Mouse (Mus musculus): ENCODE data around the gene Fosl1. TPM values are rescaled to one million over a fixed set of nuclear protein-coding genes. Genes with fewer than 3 reads are reported as not detected.

Fosl1 gene
- polyA plus RNA-seq, 1 experiment from 2014 or later, result not detected

DNA sequence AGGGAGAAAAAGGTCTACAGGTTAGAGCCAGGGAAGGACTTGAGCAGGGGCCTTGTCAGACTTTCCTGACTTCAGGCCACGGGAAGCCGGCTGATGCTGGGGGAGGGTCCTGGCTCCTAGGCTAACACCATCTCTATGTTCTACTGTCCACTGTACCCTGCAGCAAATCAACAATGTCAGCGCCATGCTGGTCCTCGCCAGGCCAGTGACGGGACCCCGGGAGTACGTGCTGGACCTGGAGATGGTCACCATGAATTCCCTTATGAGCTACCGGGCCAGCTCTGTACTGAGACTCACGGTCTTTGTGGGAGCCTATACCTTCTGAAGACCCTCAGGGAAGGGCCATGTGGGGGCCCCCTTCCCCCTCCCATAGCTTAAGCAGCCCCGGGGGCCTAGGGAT lies 34.1 kb downstream of the Fosl1 start:
- Histone ChIP-seq H3K27ac (ENCODE audit: low read depth, low read length) (no peak overlapping the region), H3K27me3 (replicated peaks; ENCODE audit: control insufficient read depth, insufficient read depth, low read length) (no peaks in the 10 kb centered on the region), H3K4me3 (ENCODE audit: low read length) (no peak overlapping the region), H3K4me1 (ENCODE audit: control insufficient read depth, insufficient read depth, low read depth, low read length) (no peaks in the 10 kb centered on the region), H3K9me3 (ENCODE audit: control insufficient read depth, low read length) (no peaks in the 10 kb centered on the region), H3K9ac (ENCODE audit: low read depth, low read length) (no peak overlapping the region), H3K36me3 (ENCODE audit: control insufficient read depth, insufficient read depth, low read length) (peaks cover 21% of the 10 kb centered on the region), H3K4me2 (ENCODE audit: low read length) (no peak overlapping the region)
- ATAC-seq, result no peak
- WGBS, result 92% methylated on average over 10 of the region's 10 CpGs

DNA sequence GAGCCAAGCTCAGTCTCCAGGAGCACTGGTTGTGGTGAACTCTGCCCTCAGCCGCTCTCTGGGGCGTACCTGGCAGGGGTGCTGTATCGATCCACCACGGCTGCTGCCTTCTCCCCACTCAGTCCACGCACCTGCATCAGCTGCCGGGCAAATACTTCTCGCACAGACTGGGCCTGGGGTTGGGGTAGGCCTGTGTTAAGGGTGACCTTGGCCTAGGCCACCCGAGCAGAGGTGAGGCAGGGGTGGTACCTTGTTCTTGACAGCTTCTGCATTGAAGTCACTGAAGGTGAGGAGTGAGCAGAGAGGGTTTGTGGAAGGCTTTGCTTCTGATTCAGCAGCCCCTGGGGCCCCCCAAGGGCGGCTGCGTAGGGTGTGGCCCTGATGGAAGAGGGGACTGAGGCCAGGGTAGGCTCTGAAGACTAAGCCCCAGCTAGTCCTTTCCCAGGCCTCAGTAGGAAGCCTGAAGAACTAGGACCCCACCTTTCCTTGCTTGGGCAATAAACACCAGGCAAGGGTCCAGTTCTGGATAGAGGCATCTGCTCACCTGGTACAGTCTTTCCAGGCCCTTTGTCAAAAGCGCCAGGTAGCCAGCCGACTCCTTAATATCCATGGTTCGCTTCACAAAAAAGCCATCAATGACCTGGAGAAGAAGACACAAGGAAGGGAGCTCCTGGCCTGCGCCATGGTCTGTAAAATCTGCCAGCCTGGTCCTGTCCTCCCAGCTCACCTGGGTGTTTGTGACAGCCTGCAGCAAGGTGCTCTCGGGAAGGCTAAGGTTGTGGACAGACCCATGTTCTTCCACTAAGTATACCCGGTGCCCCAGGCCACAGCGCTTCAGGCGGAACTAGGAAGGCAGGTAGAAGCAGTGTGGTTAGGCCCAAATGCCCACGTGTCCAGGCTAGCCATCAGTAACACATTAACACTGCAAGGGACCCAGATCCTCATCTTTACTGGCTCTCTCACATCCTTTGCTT lies 36.3 kb downstream of the Fosl1 start:
- H3K9ac ChIP-seq (ENCODE audit: low read depth, low read length), result no peak overlapping the region
- no peaks in the 10 kb centered on the region for H3K27me3 ChIP-seq (replicated peaks; ENCODE audit: control insufficient read depth, insufficient read depth, low read length)
- WGBS, result 95% methylated on average over 19 of the region's 19 CpGs
- no peak overlapping the region for H3K4me2 ChIP-seq (ENCODE audit: low read length)
- no peaks in the 10 kb centered on the region for H3K9me3 ChIP-seq (ENCODE audit: control insufficient read depth, low read length)
- H3K4me1 ChIP-seq (ENCODE audit: control insufficient read depth, insufficient read depth, low read depth, low read length), result peaks cover 10% of the 10 kb centered on the region
- no peak overlapping the region for H3K27ac ChIP-seq (ENCODE audit: low read depth, low read length)
- no peak for ATAC-seq
- H3K4me3 ChIP-seq (ENCODE audit: low read length), result no peak overlapping the region
- peaks cover 21% of the 10 kb centered on the region for H3K36me3 ChIP-seq (ENCODE audit: control insufficient read depth, insufficient read depth, low read length)

DNA sequence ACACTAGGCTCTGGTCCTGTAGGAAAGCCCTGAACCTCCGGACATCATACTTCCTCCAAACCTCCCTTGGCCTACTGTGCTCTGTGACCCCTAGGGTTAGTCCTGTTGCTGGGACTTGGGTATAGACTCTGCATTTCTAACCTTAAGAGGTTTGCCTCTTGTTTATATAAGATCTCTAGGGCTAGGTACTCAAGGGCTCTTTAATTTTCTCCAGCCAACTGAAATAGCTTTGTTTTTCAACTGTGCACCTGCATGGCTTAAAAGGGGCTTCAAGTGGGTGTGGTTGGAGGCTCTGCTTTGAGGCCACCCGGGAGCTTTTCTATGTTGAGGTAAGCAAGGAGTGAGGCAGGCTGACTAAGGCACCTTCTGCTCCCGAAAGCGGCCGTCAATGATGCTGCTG lies 37.1 kb downstream of the Fosl1 start:
- Histone ChIP-seq H3K36me3 (ENCODE audit: control insufficient read depth, insufficient read depth, low read length) (peaks cover 21% of the 10 kb centered on the region), H3K9me3 (ENCODE audit: control insufficient read depth, low read length) (no peaks in the 10 kb centered on the region), H3K27me3 (replicated peaks; ENCODE audit: control insufficient read depth, insufficient read depth, low read length) (no peaks in the 10 kb centered on the region), H3K4me3 (ENCODE audit: low read length) (no peak overlapping the region), H3K4me1 (ENCODE audit: control insufficient read depth, insufficient read depth, low read depth, low read length) (peaks cover 13% of the 10 kb centered on the region), H3K27ac (ENCODE audit: low read depth, low read length) (no peak overlapping the region), H3K9ac (ENCODE audit: low read depth, low read length) (no peak overlapping the region), H3K4me2 (ENCODE audit: low read length) (no peak overlapping the region)
- no peak for ATAC-seq
- 97% methylated on average over 5 of the region's 5 CpGs for WGBS

DNA sequence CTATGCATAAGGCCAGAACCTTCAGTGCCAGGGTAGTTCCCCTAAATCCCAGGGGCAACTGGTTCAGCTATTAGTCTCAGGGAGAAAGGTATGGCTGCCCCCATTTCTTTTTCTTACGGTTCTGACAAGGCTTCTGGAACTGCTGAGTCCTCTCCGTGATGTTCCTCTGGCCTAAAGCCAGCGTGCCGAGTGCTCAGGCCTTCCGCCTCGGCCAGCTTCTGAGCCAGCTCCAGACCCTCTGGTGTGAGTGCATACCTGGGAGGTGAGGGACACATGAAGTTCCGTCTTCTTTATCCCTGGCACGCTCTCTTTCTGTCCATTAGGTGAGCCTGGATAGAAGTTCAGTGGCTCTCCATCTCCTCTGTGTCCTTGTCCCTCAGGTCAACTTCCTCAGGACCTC lies 38.0 kb downstream of the Fosl1 start:
- no peak overlapping the region for H3K9ac ChIP-seq (ENCODE audit: low read depth, low read length)
- peaks cover 21% of the 10 kb centered on the region for H3K36me3 ChIP-seq (ENCODE audit: control insufficient read depth, insufficient read depth, low read length)
- 90% methylated on average over 8 of the region's 8 CpGs for WGBS
- no peaks in the 10 kb centered on the region for H3K27me3 ChIP-seq (replicated peaks; ENCODE audit: control insufficient read depth, insufficient read depth, low read length)
- no peak overlapping the region for H3K4me3 ChIP-seq (ENCODE audit: low read length)
- peaks cover 15% of the 10 kb centered on the region for H3K4me1 ChIP-seq (ENCODE audit: control insufficient read depth, insufficient read depth, low read depth, low read length)
- H3K9me3 ChIP-seq (ENCODE audit: control insufficient read depth, low read length), result no peaks in the 10 kb centered on the region
- no peak overlapping the region for H3K27ac ChIP-seq (ENCODE audit: low read depth, low read length)
- no peak for ATAC-seq
- no peak overlapping the region for H3K4me2 ChIP-seq (ENCODE audit: low read length)

DNA sequence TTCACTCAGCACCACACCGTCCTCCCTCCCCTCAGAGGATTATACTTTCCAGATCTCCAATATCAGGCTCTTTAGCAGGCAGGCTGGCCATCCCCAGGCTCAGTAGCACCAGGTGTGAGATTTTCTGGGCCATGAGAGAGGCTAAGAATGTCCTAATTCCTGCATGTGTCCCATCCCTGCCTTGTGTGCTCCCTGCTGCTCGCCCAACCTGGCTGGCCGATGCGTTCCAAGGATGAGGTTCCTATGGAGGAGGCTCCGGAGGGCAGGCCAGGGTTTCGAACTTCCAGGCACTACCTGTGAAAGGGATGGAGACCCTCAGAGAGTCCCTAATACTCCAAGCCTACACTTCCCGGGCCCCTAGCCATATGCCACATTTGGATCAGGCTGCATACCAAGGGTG lies 38.5 kb downstream of the Fosl1 start:
- H3K27me3 ChIP-seq (replicated peaks; ENCODE audit: control insufficient read depth, insufficient read depth, low read length), result no peaks in the 10 kb centered on the region
- no peak overlapping the region for H3K27ac ChIP-seq (ENCODE audit: low read depth, low read length)
- H3K36me3 ChIP-seq (ENCODE audit: control insufficient read depth, insufficient read depth, low read length), result peaks cover 21% of the 10 kb centered on the region
- H3K9ac ChIP-seq (ENCODE audit: low read depth, low read length), result no peak overlapping the region
- H3K4me2 ChIP-seq (ENCODE audit: low read length), result no peak overlapping the region
- H3K4me1 ChIP-seq (ENCODE audit: control insufficient read depth, insufficient read depth, low read depth, low read length), result peaks cover 15% of the 10 kb centered on the region
- H3K9me3 ChIP-seq (ENCODE audit: control insufficient read depth, low read length), result no peaks in the 10 kb centered on the region
- H3K4me3 ChIP-seq (ENCODE audit: low read length), result no peak overlapping the region
- no peak for ATAC-seq
- 97% methylated on average over 7 of the region's 7 CpGs for WGBS

DNA sequence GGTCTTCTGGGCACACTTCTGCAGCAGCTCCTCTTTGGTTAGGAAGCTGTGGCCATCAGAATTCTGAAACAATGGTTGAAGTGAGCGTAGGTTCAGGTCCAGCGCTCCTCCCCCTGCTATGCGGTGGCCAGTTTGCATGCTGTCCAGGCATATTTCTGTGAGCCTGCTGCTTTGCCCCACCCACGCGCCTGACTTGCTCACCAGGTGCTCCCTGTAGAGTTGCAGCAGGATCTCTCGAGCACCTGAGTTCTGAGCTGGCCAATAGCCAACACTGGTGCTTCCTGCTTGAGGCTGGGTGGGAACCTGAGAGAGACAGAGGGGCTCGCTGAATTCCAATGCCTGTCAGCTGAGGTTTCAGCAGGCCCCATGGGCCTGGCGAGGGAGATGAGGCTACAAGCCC lies 38.9 kb downstream of the Fosl1 start:
- Histone ChIP-seq H3K27me3 (replicated peaks; ENCODE audit: control insufficient read depth, insufficient read depth, low read length) (no peaks in the 10 kb centered on the region), H3K9ac (ENCODE audit: low read depth, low read length) (no peak overlapping the region), H3K9me3 (ENCODE audit: control insufficient read depth, low read length) (no peaks in the 10 kb centered on the region), H3K27ac (ENCODE audit: low read depth, low read length) (no peak overlapping the region), H3K36me3 (ENCODE audit: control insufficient read depth, insufficient read depth, low read length) (peaks cover 21% of the 10 kb centered on the region), H3K4me3 (ENCODE audit: low read length) (no peak overlapping the region), H3K4me1 (ENCODE audit: control insufficient read depth, insufficient read depth, low read depth, low read length) (peaks cover 15% of the 10 kb centered on the region), H3K4me2 (ENCODE audit: low read length) (no peak overlapping the region)
- WGBS, result 93% methylated on average over 8 of the region's 8 CpGs
- no peak for ATAC-seq

DNA sequence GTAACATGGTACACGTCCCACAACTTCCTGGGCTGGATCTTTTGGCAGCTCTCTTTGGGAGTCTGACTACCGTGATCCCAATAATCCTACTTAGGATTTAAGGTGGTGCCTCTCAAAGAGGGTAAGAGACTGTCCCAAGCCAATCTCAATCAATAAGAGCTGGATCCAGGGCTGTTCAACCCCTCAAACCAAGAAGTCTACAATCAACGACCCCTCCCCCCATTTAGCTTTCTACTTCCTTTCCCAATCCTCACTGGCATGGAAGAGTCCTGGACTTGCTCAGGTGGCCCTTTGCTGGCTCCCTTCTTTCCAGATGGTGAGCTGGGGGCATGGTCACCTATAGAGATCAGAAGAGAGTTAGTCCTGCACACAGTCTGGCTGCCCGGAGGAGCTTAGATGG lies 39.4 kb downstream of the Fosl1 start:
- no peak overlapping the region for H3K9ac ChIP-seq (ENCODE audit: low read depth, low read length)
- WGBS, result 86% methylated on average over 4 of the region's 4 CpGs

DNA sequence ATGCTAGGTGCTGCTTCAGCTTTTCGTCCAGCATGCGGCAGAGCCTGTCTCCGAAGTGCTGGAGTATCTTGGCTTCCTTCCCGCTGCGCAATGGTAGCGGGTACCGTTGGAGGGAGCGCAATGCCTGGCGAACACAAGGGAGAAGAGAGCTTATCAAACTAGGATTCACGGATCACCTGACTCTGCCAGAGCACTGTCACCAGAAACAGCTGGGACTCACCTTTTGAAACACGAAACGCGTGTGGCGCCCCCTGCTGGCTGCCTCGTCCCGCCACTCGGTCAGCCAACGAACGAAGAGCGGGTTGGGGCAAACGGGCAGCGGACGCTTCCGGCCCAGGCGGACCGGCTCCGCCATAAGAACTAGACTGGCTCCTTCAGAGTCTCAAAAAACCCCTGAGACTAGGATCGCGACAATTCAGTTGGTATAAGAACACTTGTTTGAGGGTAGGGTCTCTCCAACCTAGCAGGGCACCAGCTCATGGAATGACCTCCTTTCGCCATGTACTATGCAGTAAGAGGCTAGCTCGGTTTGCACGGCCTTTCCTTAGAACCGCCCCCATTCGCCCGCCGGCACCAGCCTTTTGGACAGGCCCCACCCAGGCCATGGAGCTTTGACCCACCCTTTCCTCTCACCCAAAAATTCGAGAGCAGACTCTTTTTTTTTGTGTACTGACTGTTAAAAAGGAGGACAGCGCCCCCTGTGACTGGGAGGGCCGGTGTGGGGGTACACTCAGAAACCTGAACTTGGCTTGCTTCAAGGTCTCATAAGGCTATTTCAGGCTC lies 40.6 kb downstream of the Fosl1 start, which contains the start of gene Mus81:
Gene Mus81 (minus strand): TSS at position 635 of the 783 bp plus-strand sequence.
- Histone ChIP-seq H3K4me2 (ENCODE audit: low read length) (peak within 1 kb of the TSS; percentile 81), H3K4me3 (ENCODE audit: low read length) (peak within 1 kb of the TSS; percentile 57), H3K27ac (ENCODE audit: low read depth, low read length) (peak within 1 kb of the TSS; percentile 99), H3K27me3 (replicated peaks; ENCODE audit: control insufficient read depth, insufficient read depth, low read length) (no peaks in the 10 kb centered on the region), H3K36me3 (ENCODE audit: control insufficient read depth, insufficient read depth, low read length) (peaks cover 23% of the 10 kb centered on the region), H3K9me3 (ENCODE audit: control insufficient read depth, low read length) (no peaks in the 10 kb centered on the region), H3K4me1 (ENCODE audit: control insufficient read depth, insufficient read depth, low read depth, low read length) (peaks cover 28% of the 10 kb centered on the region), H3K9ac (ENCODE audit: low read depth, low read length) (peak within 1 kb of the TSS; percentile 71)
- ATAC-seq, result peak; percentile 74
- WGBS, result under 1% methylated on average over 39 of the region's 39 CpGs

More for the DNA sequence above, 39.4 kb downstream of the Fosl1 start:
- Histone ChIP-seq H3K36me3 (ENCODE audit: control insufficient read depth, insufficient read depth, low read length) (peaks cover 21% of the 10 kb centered on the region), H3K27ac (ENCODE audit: low read depth, low read length) (no peak overlapping the region), H3K27me3 (replicated peaks; ENCODE audit: control insufficient read depth, insufficient read depth, low read length) (no peaks in the 10 kb centered on the region), H3K4me2 (ENCODE audit: low read length) (no peak overlapping the region; the same call in 1 of the 2 replicates), H3K9me3 (ENCODE audit: control insufficient read depth, low read length) (no peaks in the 10 kb centered on the region), H3K4me1 (ENCODE audit: control insufficient read depth, insufficient read depth, low read depth, low read length) (peaks cover 16% of the 10 kb centered on the region), H3K4me3 (ENCODE audit: low read length) (no peak overlapping the region)
- no peak for ATAC-seq
